Mouse (Mus musculus) cerebellum, adult 2 months (tissue): Measurements from ENCODE around the gene Msmp. TPM values are rescaled to one million over a fixed set of nuclear protein-coding genes. Genes with fewer than 3 reads are reported as not detected.

Experiments used
- DNase-seq, 2 experiments: peaks; one replicate each; pipeline ENCODE4 v3.0.0; 2021
- H3K27ac ChIP-seq: fragments of 200-500 bp; 2 replicates; pipeline ENCODE4 v1.5.1; 2012; ENCODE audit warnings: low read length, control low read depth, inconsistent platforms; ENCODE audit not compliant: insufficient read depth
- H3K27me3 ChIP-seq: fragments of 200-500 bp; 2 replicates; pipeline ENCODE4 v1.6.1; 2012; ENCODE audit warnings: inconsistent platforms, mild to moderate bottlenecking, low read length, moderate library complexity; ENCODE audit not compliant: control insufficient read depth, insufficient read depth
- H3K4me1 ChIP-seq: fragments of 200-500 bp; 2 replicates; pipeline ENCODE4 v1.6.1; 2011; ENCODE audit warnings: low read length; ENCODE audit not compliant: control insufficient read depth, insufficient read depth
- H3K4me3 ChIP-seq: fragments of 200-500 bp; replicated peaks from 2 replicates; pipeline ENCODE3; 2011; ENCODE audit warnings: mild to moderate bottlenecking, low read depth, low read length, control low read depth; ENCODE audit not compliant: insufficient read depth
- CTCF ChIP-seq: fragments of 200-500 bp; IDR thresholded peaks from 2 replicates; pipeline ENCODE4 v1.5.1; 2011; ENCODE audit warnings: low read depth, mild to moderate bottlenecking, control low read depth, low read length, moderate library complexity, borderline replicate concordance; ENCODE audit not compliant: insufficient read depth
- POLR2A ChIP-seq: fragments of 200-500 bp; IDR thresholded peaks from 2 replicates; pipeline ENCODE4 v1.6.1; 2011; ENCODE audit warnings: low read length, control low read depth, borderline replicate concordance; ENCODE audit not compliant: insufficient read depth
- WGBS: fragments of 180-500 bp; shearing (Covaris S2); methylation state at CpG from one replicate; pipeline ENCODE4 v1.1.7; 2018; 5-methylcytosine and 5-hydroxymethylcytosine counted together
- polyA plus RNA-seq: library from polyadenylated mRNA; depleted of rRNA; stranded (reverse); fragments of >200 nt; gene quantifications from 2 replicates; pipeline ENCODE4 v1.2.3, GENCODE M21; 2012

Gene Msmp
- polyA plus RNA-seq, 1 experiment, result not detected

DNA sequence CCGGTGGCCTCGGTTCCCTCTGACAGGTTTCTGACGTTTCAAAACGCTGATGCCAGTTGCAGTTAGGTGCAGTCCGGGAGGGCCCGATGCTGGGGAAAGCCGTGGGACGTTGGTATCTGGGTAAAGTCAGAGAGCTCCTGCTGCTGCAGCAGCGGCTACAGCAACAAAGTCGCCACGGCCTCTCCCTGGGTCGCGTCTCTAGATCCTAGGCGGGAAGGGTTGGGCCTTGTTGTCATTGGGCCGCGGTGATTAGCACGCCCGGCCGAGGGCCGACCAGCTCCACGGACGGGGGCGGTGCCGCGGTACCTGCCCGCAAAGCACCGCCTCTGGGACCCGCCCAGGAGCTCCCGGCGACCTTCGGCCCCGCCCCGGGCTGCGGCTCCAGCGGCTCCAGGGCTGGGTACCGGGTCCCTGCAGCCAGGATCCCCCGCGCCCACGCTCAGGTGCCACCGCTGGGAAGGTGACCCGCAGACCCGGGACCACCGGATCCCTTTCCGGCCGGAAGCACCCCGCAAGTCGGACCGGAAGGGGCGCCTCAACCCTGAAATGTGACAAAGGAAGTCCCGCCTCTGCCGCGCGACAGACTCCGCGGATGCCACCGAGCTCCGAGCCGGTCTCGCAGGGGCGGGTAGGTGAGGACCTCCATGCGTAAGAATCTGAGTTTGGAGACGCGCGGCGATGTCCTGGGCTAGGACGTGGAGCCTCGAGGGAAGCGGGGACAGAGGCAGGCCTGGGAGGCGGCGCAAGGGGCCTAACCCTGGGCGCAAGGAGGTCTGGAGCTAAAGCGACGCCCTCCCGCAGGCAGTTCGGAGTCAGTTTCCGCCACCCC, 5.7 kb downstream of the Msmp start, which contains the start of the genes Rgp1 and Gba2:
Gene Rgp1, plus strand, starts transcription at position 340 of the 829 bp plus-strand sequence.
Gene Gba2, minus strand, starts transcription at position 498 of the 829 bp plus-strand sequence.
- H3K27ac ChIP-seq, result peak within 1 kb of the TSS; percentile 60
- TF ChIP-seq POLR2A, result peak; percentile 82
- TF ChIP-seq CTCF, result no peak
- DNase-seq, result peak; percentile 91 to 93
- H3K4me3 ChIP-seq, result peak within 1 kb of the TSS; percentile 83
- peaks cover 3% of the 10 kb centered on the region for H3K4me1 ChIP-seq
- under 1% methylated on average over 76 of the region's 76 CpGs for WGBS
- no peaks in the 10 kb centered on the region for H3K27me3 ChIP-seq

DNA sequence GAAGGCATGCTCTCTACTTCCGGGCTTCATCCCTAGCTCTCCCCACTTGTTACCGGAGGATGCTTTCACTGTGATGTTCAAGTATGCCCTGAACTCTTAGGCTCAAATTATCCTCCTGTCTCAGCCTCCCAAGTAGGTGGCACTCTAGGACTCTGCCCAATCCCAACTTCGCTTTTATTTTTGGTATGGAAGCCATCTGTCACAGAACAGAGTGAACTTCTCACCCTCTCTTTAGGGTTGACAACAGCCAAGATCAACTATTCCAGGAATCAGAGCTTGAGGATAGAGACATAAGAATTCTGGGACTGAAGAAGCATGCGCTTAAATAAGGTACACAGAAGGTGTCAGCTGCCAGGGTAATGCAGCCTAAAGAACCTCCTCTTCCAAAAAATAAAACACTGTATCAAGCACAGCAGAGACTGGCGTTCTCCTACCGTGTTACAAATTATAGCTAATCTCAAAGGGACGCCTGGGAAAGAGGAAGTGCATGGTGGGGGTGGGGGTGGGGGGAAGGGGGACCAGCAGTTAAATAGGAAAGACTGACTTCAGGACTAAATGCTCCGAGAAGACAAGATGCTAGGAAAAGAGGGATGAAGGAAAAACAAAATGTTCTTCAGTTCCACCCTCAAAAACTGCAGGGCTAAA, 6.9 kb downstream of the Msmp start:
- H3K4me3 ChIP-seq, result peak overlapping the region; percentile 83
- H3K27me3 ChIP-seq, result no peaks in the 10 kb centered on the region
- peaks cover 3% of the 10 kb centered on the region for H3K4me1 ChIP-seq
- H3K27ac ChIP-seq, result no peak overlapping the region
- WGBS, result 28% methylated on average over 8 of the region's 8 CpGs
- no peak for TF ChIP-seq CTCF
- no peak for TF ChIP-seq POLR2A
- DNase-seq, result no peak

DNA sequence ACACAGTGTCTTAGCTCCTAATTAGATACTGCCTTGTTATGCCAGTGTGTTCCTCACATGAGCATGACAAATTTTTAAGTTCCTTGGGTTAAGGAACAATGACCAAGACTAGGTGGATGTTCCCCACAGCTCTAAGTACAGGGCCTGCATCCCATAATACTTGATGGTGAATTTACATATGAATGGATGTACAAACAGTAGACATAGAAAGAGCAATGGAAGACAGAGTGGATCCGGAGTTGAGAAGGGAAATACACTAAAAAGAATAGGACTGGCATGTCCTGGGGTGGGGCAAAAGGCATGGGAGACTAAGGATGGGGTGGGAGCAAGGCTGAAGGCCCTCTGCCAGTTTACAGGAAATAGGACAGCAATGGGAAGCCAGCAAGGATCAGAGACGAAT, 8.9 kb downstream of the Msmp start:
- 18% methylated on average over 2 of the region's 2 CpGs for WGBS
- Histone ChIP-seq H3K27ac (no peak overlapping the region), H3K4me1 (peaks cover 6% of the 10 kb centered on the region), H3K27me3 (no peaks in the 10 kb centered on the region), H3K4me3 (no peak overlapping the region)
- DNase-seq, result no peak
- TF ChIP-seq POLR2A, result no peak
- TF ChIP-seq CTCF, result no peak

DNA sequence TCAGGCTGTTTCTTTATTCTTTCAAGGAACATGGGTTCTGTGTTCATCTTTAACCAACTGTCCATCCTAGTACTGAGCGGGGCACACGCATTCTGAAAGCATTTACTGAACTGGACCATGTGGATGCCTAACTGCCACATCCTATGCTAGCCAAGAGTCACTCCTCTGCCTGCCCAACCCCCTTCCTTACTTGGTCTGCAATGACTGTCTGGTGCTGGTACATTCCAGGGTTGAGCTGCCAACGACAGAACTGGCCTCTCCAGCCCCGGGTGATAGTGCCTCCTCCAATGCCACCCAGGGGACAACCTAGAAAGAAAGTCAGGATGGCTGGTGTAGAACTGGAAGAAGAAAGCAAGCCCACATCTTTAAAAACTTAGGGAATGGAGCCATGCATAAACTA, 10.7 kb downstream of the Msmp start:
- no peak for DNase-seq
- Histone ChIP-seq H3K4me3 (no peak overlapping the region), H3K27ac (no peak overlapping the region), H3K4me1 (peaks cover 17% of the 10 kb centered on the region), H3K27me3 (no peaks in the 10 kb centered on the region)
- 84% methylated on average over 4 of the region's 4 CpGs for WGBS
- TF ChIP-seq CTCF, result no peak
- TF ChIP-seq POLR2A, result no peak

- no peak for DNase-seq
- no peak overlapping the region for H3K4me3 ChIP-seq
- TF ChIP-seq CTCF (no peak), POLR2A (no peak)
- H3K27ac ChIP-seq, result no peak overlapping the region; the same call in 1 of the 2 replicates
- 57% methylated on average over 6 of the region's 6 CpGs for WGBS
- no peaks in the 10 kb centered on the region for H3K27me3 ChIP-seq
- peaks cover 14% of the 10 kb centered on the region for H3K4me1 ChIP-seq
Observed at GRCm38 (mm10) chr4:43571395-43572045, 12.8 kb downstream of the Msmp start.

DNA sequence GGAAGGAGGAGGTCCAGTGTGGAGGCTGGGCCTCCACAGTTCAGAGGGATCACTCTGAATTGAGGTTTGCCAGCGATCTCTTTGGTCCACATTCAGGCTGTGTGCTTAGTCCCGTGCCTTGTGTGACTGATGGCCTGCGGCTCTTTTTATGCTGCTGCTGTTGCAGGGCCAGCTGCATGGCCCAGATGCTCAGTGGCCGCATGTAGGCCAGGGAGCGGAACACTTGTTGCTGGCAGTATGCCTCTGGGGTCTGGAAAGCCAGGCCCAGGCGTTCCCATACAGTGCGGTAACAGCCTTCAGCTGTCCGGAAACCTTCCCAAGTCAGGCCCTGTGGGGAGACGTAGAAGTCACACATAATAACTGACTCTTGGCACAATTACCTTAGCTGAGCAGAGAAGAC, 17.2 kb downstream of the Msmp start:
- WGBS, result 85% methylated on average over 9 of the region's 9 CpGs
- H3K27me3 ChIP-seq, result no peaks in the 10 kb centered on the region

DNA sequence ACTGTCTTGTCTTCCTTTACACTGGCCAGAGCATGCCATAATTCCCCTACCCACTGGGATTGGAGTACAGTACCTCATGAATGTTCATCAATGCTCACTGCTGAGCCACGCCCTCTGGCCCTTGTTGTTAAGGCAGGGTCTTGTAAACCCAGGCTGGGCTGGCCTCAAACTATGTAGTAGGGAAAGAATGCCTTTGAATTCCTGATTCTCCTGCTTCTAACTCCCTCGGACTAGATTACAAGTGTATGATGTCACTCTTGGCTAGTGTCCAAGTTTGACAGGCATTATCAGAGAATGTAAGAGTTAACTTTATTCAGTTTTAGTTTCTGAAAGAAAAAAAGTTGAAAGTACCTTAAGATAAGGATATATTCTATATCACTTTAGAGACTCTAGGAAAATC, 20.1 kb downstream of the Msmp start:
- Histone ChIP-seq H3K27me3 (no peaks in the 10 kb centered on the region), H3K4me1 (peaks cover 25% of the 10 kb centered on the region), H3K4me3 (no peak overlapping the region), H3K27ac (no peak overlapping the region)
- no peak for DNase-seq
- 33% methylated on average over 2 of the region's 2 CpGs for WGBS
- no peak for TF ChIP-seq CTCF
- no peak for TF ChIP-seq POLR2A

More for the DNA sequence above, 17.2 kb downstream of the Msmp start:
- H3K4me3 ChIP-seq, result no peak overlapping the region
- TF ChIP-seq POLR2A (no peak), CTCF (no peak)
- DNase-seq, result no peak
- peaks cover 24% of the 10 kb centered on the region for H3K4me1 ChIP-seq
- H3K27ac ChIP-seq, result no peak overlapping the region

GRCm38 (mm10) chr4:43563601-43563875, 20.8 kb downstream of the Msmp start:
- no peaks in the 10 kb centered on the region for H3K27me3 ChIP-seq
- H3K4me3 ChIP-seq, result peak overlapping the region; percentile 86
- DNase-seq, result no peak
- no peak overlapping the region for H3K27ac ChIP-seq
- peaks cover 19% of the 10 kb centered on the region for H3K4me1 ChIP-seq
- WGBS, result 81% methylated on average over 4 of the region's 4 CpGs
- TF ChIP-seq CTCF, result no peak
- TF ChIP-seq POLR2A, result no peak
